Mouse (Mus musculus) lung, postnatal 0 days (tissue): ENCODE data around the gene Atl3.

Experiments used
- CTCF ChIP-seq: IDR thresholded peaks from 2 replicates; pipeline ENCODE4 v1.5.1; 2016; ENCODE audit warnings: antibody characterized with exemption, mild to moderate bottlenecking
- EP300 ChIP-seq: IDR thresholded peaks from 2 replicates; pipeline ENCODE4 v1.6.1; 2016; ENCODE audit warnings: antibody characterized with exemption, mild to moderate bottlenecking, control low read depth

- no peak for TF ChIP-seq CTCF
- no peak for TF ChIP-seq EP300
These were observed 74.5 kb downstream of the Atl3 start for GRCm38 (mm10) chr19:7568364-7568763.
